Mouse (Mus musculus) CH12.LX (cell line): ENCODE measurements at regions not wholly inside any gene's neighbourhood (a gene's known extent, or its start where the extent isn't known, plus 50 kb on each side); places are given as distances from the start of the nearest gene placed in this dataset.

ENCODE experiments used
- DNase-seq: peaks from one replicate; pipeline ENCODE4 v3.0.0-alpha.2; 2013; ENCODE audit errors: extremely low read depth
- H3K27ac ChIP-seq: 2 replicates; pipeline ENCODE4 v1.5.1; 2012; ENCODE audit warnings: low read depth, mild to moderate bottlenecking, control low read depth, moderate library complexity; ENCODE audit not compliant: insufficient read depth
- H3K27me3 ChIP-seq: replicated peaks from 2 replicates; pipeline ENCODE3; 2012; ENCODE audit warnings: inconsistent platforms
- H3K36me3 ChIP-seq, 2 experiments: replicated peaks in 1 of 2; 2 replicates each; pipeline versions ENCODE3 to v1.6.1; 2012; ENCODE audit warnings: inconsistent platforms in 1 of 2, low read length in 1 of 2, mild to moderate bottlenecking in 1 of 2, mixed read lengths in 1 of 2, moderate library complexity in 1 of 2; ENCODE audit not compliant: control insufficient read depth in 1 of 2, insufficient read depth in 1 of 2
- H3K4me1 ChIP-seq, 2 experiments: 2 replicates each; pipeline ENCODE4 v1.6.1; 2012; ENCODE audit warnings: inconsistent platforms in 1 of 2, moderate library complexity in 1 of 2; ENCODE audit not compliant: insufficient read depth in 2 of 2, control insufficient read depth in 1 of 2
- H3K4me2 ChIP-seq: 2 replicates; pipeline ENCODE4 v1.6.1; 2012; ENCODE audit warnings: low read depth, mild to moderate bottlenecking, control low read depth; ENCODE audit not compliant: poor library complexity, insufficient read depth, severe bottlenecking
- H3K4me3 ChIP-seq, 3 experiments: fragments of 150-350 bp in 1 of 3; sonication (generic) in 1 of 3; replicated peaks in 1 of 3; 2 replicates each; pipeline versions ENCODE3 to v1.5.1; 2011 to 2012; ENCODE audit warnings: low read depth in 2 of 3, low read length in 2 of 3, mild to moderate bottlenecking in 2 of 3, moderate library complexity in 2 of 3, control low read depth in 1 of 3, improper control_type of control experiment in 1 of 3, inconsistent platforms in 1 of 3, mixed read lengths in 1 of 3; ENCODE audit not compliant: poor library complexity in 1 of 3
- H3K79me2 ChIP-seq: replicated peaks from 2 replicates; pipeline ENCODE4 v1.6.1; 2012; ENCODE audit warnings: mild to moderate bottlenecking, moderate library complexity; ENCODE audit not compliant: control insufficient read depth, poor library complexity, insufficient read depth, severe bottlenecking; ENCODE audit errors: extremely low read depth
- H3K9ac ChIP-seq: 2 replicates; pipeline ENCODE4 v1.6.1; 2012; ENCODE audit warnings: low read depth, mild to moderate bottlenecking, control low read depth, moderate library complexity; ENCODE audit not compliant: insufficient read depth
- H3K9me3 ChIP-seq: replicated peaks from 2 replicates; pipeline ENCODE3; 2012; ENCODE audit warnings: low read length, inconsistent platforms, mixed read lengths
- CHD1 ChIP-seq: IDR thresholded peaks from 2 replicates; pipeline ENCODE4 v1.6.1; 2012; ENCODE audit warnings: low read depth, low read length, improper control_type of control experiment, inconsistent platforms
- CHD2 ChIP-seq: IDR thresholded peaks from 2 replicates; pipeline ENCODE4 v1.6.1; 2011; ENCODE audit warnings: low read length, improper control_type of control experiment
- CTCF ChIP-seq, 2 experiments: IDR thresholded peaks in 1 of 2; conservative IDR thresholded peaks in 1 of 2; 2 replicates each; pipeline ENCODE4 v1.5.1; 2011 to 2012; ENCODE audit warnings: low read depth in 2 of 2, low read length in 2 of 2, improper control_type of control experiment in 1 of 2, inconsistent platforms in 1 of 2, mild to moderate bottlenecking in 1 of 2, moderate library complexity in 1 of 2
- HCFC1 ChIP-seq: IDR thresholded peaks from 2 replicates; pipeline ENCODE4 v1.6.1; 2012; ENCODE audit warnings: low read depth, mild to moderate bottlenecking, inconsistent platforms, low read length, improper control_type of control experiment
- JUN ChIP-seq: IDR thresholded peaks from 2 replicates; pipeline ENCODE4 v1.6.1; 2011; ENCODE audit warnings: low read depth, mild to moderate bottlenecking, low read length, improper control_type of control experiment, moderate library complexity; ENCODE audit not compliant: insufficient read depth
- JUND ChIP-seq: conservative IDR thresholded peaks from 2 replicates; pipeline ENCODE4 v1.6.1; 2011; ENCODE audit warnings: low read depth, low read length, improper control_type of control experiment
- KAT2A ChIP-seq: IDR thresholded peaks from 2 replicates; pipeline ENCODE4 v1.6.1; 2012; ENCODE audit warnings: low read length, improper control_type of control experiment, inconsistent platforms; ENCODE audit not compliant: insufficient replicate concordance
- MAFK ChIP-seq: IDR thresholded peaks from 2 replicates; pipeline ENCODE4 v1.6.1; 2011; ENCODE audit warnings: low read length, improper control_type of control experiment; ENCODE audit not compliant: insufficient replicate concordance
- MEF2A ChIP-seq: IDR thresholded peaks from 2 replicates; pipeline ENCODE4 v1.6.1; 2014; ENCODE audit warnings: low read depth, mild to moderate bottlenecking, inconsistent platforms, low read length, improper control_type of control experiment, borderline replicate concordance
- MYC ChIP-seq: IDR thresholded peaks from 2 replicates; pipeline ENCODE4 v1.6.1; 2011; ENCODE audit warnings: low read depth, mild to moderate bottlenecking, improper control_type of control experiment, low read length
- NELFE ChIP-seq: IDR thresholded peaks from 2 replicates; pipeline ENCODE4 v1.6.1; 2011; ENCODE audit warnings: low read depth, low read length, improper control_type of control experiment
- NRF1 ChIP-seq: IDR thresholded peaks from 2 replicates; pipeline ENCODE4 v1.6.1; 2014; ENCODE audit warnings: low read depth, mild to moderate bottlenecking, inconsistent platforms, low read length, improper control_type of control experiment, moderate library complexity
- POLR2AphosphoS2 ChIP-seq: IDR thresholded peaks from 2 replicates; pipeline ENCODE4 v1.6.1; 2011; ENCODE audit warnings: low read depth, low read length, improper control_type of control experiment
- RCOR1 ChIP-seq: conservative IDR thresholded peaks from 2 replicates; pipeline ENCODE4 v1.6.1; 2012; ENCODE audit warnings: low read depth, mild to moderate bottlenecking, inconsistent platforms, low read length, improper control_type of control experiment
- SIN3A ChIP-seq: IDR thresholded peaks from 2 replicates; pipeline ENCODE4 v1.6.1; 2012; ENCODE audit warnings: low read length, improper control_type of control experiment, inconsistent platforms
- USF2 ChIP-seq: conservative IDR thresholded peaks from 2 replicates; pipeline ENCODE4 v1.6.1; 2011; ENCODE audit warnings: low read depth, low read length, improper control_type of control experiment
- ZC3H11A ChIP-seq: IDR thresholded peaks from 2 replicates; pipeline ENCODE4 v1.6.1; 2012; ENCODE audit warnings: low read depth, mild to moderate bottlenecking, inconsistent platforms, low read length, improper control_type of control experiment
- ZKSCAN1 ChIP-seq: IDR thresholded peaks from 2 replicates; pipeline ENCODE4 v1.6.1; 2012; ENCODE audit warnings: low read depth, inconsistent platforms, low read length, improper control_type of control experiment, borderline replicate concordance
- ZNF384 ChIP-seq: IDR thresholded peaks from 2 replicates; pipeline ENCODE4 v1.6.1; 2012; ENCODE audit warnings: low read depth, low read length, improper control_type of control experiment, inconsistent platforms
- dilution Hi-C: fragments of 300-500 bp; cut with MboI; formaldehyde crosslinking; loops from 2 replicates; pipeline ENCODE4 v1.14.3; 2020; ENCODE audit warnings: low sequenced_read_pairs; ENCODE audit not compliant: extremely low pct_unique_long_range_greater_than_20kb, extremely low pct_ligation_motif_present
- in situ Hi-C: fragments of 300-500 bp; cut with MboI; formaldehyde crosslinking; loops from 3 replicates; pipeline ENCODE4 v1.14.3; 2019; ENCODE audit warnings: low sequenced_read_pairs, low pct_ligation_motif_present, low pct_unique_long_range_greater_than_20kb, mixed read lengths

DNA sequence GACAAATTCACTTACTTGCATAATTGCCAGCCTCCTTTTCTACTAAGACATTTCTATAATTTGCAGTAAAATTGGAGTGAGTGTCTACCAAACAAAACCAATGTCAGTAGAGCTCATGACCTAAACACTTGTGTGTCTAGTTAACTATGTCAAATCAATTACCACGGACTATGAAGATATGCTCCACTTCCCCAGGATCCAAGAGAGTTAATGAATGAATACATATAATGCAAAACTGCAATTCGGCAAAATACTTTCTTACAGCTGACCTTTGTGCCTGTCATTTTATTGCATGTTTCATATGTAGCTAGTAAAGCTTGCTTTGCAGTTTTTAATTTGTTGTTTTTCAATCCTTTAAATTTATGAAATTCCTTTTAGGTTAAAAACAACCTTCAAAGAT is 248.4 kb downstream of the Gpr37 start:
- H3K4me3 ChIP-seq = no peak overlapping the region
- H3K4me2 ChIP-seq = no peak overlapping the region
- H3K4me1 ChIP-seq = peaks cover 0 to 3% of the 10 kb centered on the region in 2 experiments; a peak in 1 of 4 replicates
- dilution Hi-C loops = no loop called here
- H3K9ac ChIP-seq = no peak overlapping the region
- TF ChIP-seq NRF1 (no peak), RCOR1 (no peak), SIN3A (no peak), CHD2 (no peak), JUN (no peak), ZKSCAN1 (no peak), MEF2A (no peak), ZNF384 (no peak), POLR2AphosphoS2 (no peak), MAFK (no peak), KAT2A (no peak), CHD1 (no peak), JUND (no peak), HCFC1 (no peak), CTCF (conservative IDR thresholded peaks at IDR 0.05 in 1 of 2, IDR thresholded peaks at IDR 0.05 in 1 of 2; ENCODE audit: low read depth in 2 of 2, low read length in 2 of 2) (no peak), USF2 (no peak), MYC (no peak), ZC3H11A (no peak)
- H3K27ac ChIP-seq = no peak overlapping the region
- H3K9me3 ChIP-seq = no peaks in the 10 kb centered on the region
- no peak for DNase-seq
- H3K27me3 ChIP-seq = no peaks in the 10 kb centered on the region
- H3K36me3 ChIP-seq = no peaks in the 10 kb centered on the region
- H3K79me2 ChIP-seq = no peaks in the 10 kb centered on the region
- in situ Hi-C loops = no loop called here

GRCm38 (mm10) chr6:25437875-25438274 is 252.7 kb downstream of the Gpr37 start:
- Histone ChIP-seq H3K9me3 (no peaks in the 10 kb centered on the region), H3K27ac (no peak overlapping the region), H3K4me2 (no peak overlapping the region), H3K9ac (no peak overlapping the region), H3K27me3 (no peaks in the 10 kb centered on the region), H3K4me1 (no peaks in the 10 kb centered on the region), H3K4me3 (no peak overlapping the region), H3K79me2 (no peaks in the 10 kb centered on the region), H3K36me3 (no peaks in the 10 kb centered on the region)
- dilution Hi-C loops (no loop called here), in situ Hi-C loops (no loop called here)
- TF ChIP-seq NELFE (no peak), MAFK (0 out of 2 replicates have a peak, but pooled peaks have one; percentile 22)
- DNase-seq = no peak
